Mouse (Mus musculus) CH12.LX (cell line): ENCODE measurements around the gene Gba2. TPM values are rescaled to one million over a fixed set of nuclear protein-coding genes. Genes with fewer than 3 reads are reported as not detected.

Source experiments
- DNase-seq: peaks from one replicate; pipeline ENCODE4 v3.0.0-alpha.2; 2013; ENCODE audit errors: extremely low read depth
- H3K27ac ChIP-seq: 2 replicates; pipeline ENCODE4 v1.5.1; 2012; ENCODE audit warnings: low read depth, mild to moderate bottlenecking, control low read depth, moderate library complexity; ENCODE audit not compliant: insufficient read depth
- H3K27me3 ChIP-seq: replicated peaks from 2 replicates; pipeline ENCODE3; 2012; ENCODE audit warnings: inconsistent platforms
- H3K36me3 ChIP-seq, 2 experiments: replicated peaks in 1 of 2; 2 replicates each; pipeline versions ENCODE3 to v1.6.1; 2012; ENCODE audit warnings: inconsistent platforms in 1 of 2, low read length in 1 of 2, mild to moderate bottlenecking in 1 of 2, mixed read lengths in 1 of 2, moderate library complexity in 1 of 2; ENCODE audit not compliant: control insufficient read depth in 1 of 2, insufficient read depth in 1 of 2
- H3K4me1 ChIP-seq, 2 experiments: 2 replicates each; pipeline ENCODE4 v1.6.1; 2012; ENCODE audit warnings: inconsistent platforms in 1 of 2, moderate library complexity in 1 of 2; ENCODE audit not compliant: insufficient read depth in 2 of 2, control insufficient read depth in 1 of 2
- H3K4me2 ChIP-seq: 2 replicates; pipeline ENCODE4 v1.6.1; 2012; ENCODE audit warnings: low read depth, mild to moderate bottlenecking, control low read depth; ENCODE audit not compliant: poor library complexity, insufficient read depth, severe bottlenecking
- H3K4me3 ChIP-seq, 3 experiments: fragments of 150-350 bp in 1 of 3; sonication (generic) in 1 of 3; replicated peaks in 1 of 3; 2 replicates each; pipeline versions ENCODE3 to v1.5.1; 2011 to 2012; ENCODE audit warnings: low read depth in 2 of 3, low read length in 2 of 3, mild to moderate bottlenecking in 2 of 3, moderate library complexity in 2 of 3, control low read depth in 1 of 3, improper control_type of control experiment in 1 of 3, inconsistent platforms in 1 of 3, mixed read lengths in 1 of 3; ENCODE audit not compliant: poor library complexity in 1 of 3
- H3K79me2 ChIP-seq: replicated peaks from 2 replicates; pipeline ENCODE4 v1.6.1; 2012; ENCODE audit warnings: mild to moderate bottlenecking, moderate library complexity; ENCODE audit not compliant: control insufficient read depth, poor library complexity, insufficient read depth, severe bottlenecking; ENCODE audit errors: extremely low read depth
- H3K9ac ChIP-seq: 2 replicates; pipeline ENCODE4 v1.6.1; 2012; ENCODE audit warnings: low read depth, mild to moderate bottlenecking, control low read depth, moderate library complexity; ENCODE audit not compliant: insufficient read depth
- H3K9me3 ChIP-seq: replicated peaks from 2 replicates; pipeline ENCODE3; 2012; ENCODE audit warnings: low read length, inconsistent platforms, mixed read lengths
- BHLHE40 ChIP-seq: IDR thresholded peaks from 2 replicates; pipeline ENCODE4 v1.6.1; 2011; ENCODE audit warnings: mild to moderate bottlenecking, low read depth, low read length, improper control_type of control experiment
- CTCF ChIP-seq, 2 experiments: IDR thresholded peaks in 1 of 2; conservative IDR thresholded peaks in 1 of 2; 2 replicates each; pipeline ENCODE4 v1.5.1; 2011 to 2012; ENCODE audit warnings: low read depth in 2 of 2, low read length in 2 of 2, improper control_type of control experiment in 1 of 2, inconsistent platforms in 1 of 2, mild to moderate bottlenecking in 1 of 2, moderate library complexity in 1 of 2
- ELF1 ChIP-seq: IDR thresholded peaks from 2 replicates; pipeline ENCODE4 v1.6.1; 2014; ENCODE audit warnings: low read depth, mild to moderate bottlenecking, inconsistent platforms, low read length, improper control_type of control experiment
- EP300 ChIP-seq: IDR thresholded peaks from 2 replicates; pipeline ENCODE4 v1.6.1; 2011; ENCODE audit warnings: low read length, improper control_type of control experiment
- GABPA ChIP-seq: IDR thresholded peaks from 2 replicates; pipeline ENCODE4 v1.6.1; 2012; ENCODE audit warnings: low read depth, low read length, improper control_type of control experiment, inconsistent platforms; ENCODE audit not compliant: insufficient replicate concordance
- HCFC1 ChIP-seq: IDR thresholded peaks from 2 replicates; pipeline ENCODE4 v1.6.1; 2012; ENCODE audit warnings: low read depth, mild to moderate bottlenecking, inconsistent platforms, low read length, improper control_type of control experiment
- IRF4 ChIP-seq: IDR thresholded peaks from 2 replicates; pipeline ENCODE4 v1.6.1; 2014; ENCODE audit warnings: low read depth, mild to moderate bottlenecking, inconsistent platforms, low read length, improper control_type of control experiment
- JUND ChIP-seq: conservative IDR thresholded peaks from 2 replicates; pipeline ENCODE4 v1.6.1; 2011; ENCODE audit warnings: low read depth, low read length, improper control_type of control experiment
- MAFK ChIP-seq: IDR thresholded peaks from 2 replicates; pipeline ENCODE4 v1.6.1; 2011; ENCODE audit warnings: low read length, improper control_type of control experiment; ENCODE audit not compliant: insufficient replicate concordance
- MAZ ChIP-seq: IDR thresholded peaks from 2 replicates; pipeline ENCODE4 v1.6.1; 2012; ENCODE audit warnings: low read depth, mild to moderate bottlenecking, inconsistent platforms, low read length, improper control_type of control experiment, moderate library complexity
- NELFE ChIP-seq: IDR thresholded peaks from 2 replicates; pipeline ENCODE4 v1.6.1; 2011; ENCODE audit warnings: low read depth, low read length, improper control_type of control experiment
- POLR2A ChIP-seq: IDR thresholded peaks from 2 replicates; pipeline ENCODE4 v1.6.1; 2011; ENCODE audit warnings: low read depth, mild to moderate bottlenecking, improper control_type of control experiment, low read length
- TCF12 ChIP-seq: IDR thresholded peaks from 2 replicates; pipeline ENCODE4 v1.6.1; 2014; ENCODE audit warnings: low read depth, mild to moderate bottlenecking, inconsistent platforms, low read length, improper control_type of control experiment
- UBTF ChIP-seq: IDR thresholded peaks from 2 replicates; pipeline ENCODE4 v1.6.1; 2012; ENCODE audit warnings: low read depth, mild to moderate bottlenecking, inconsistent platforms, low read length, improper control_type of control experiment, moderate library complexity
- USF1 ChIP-seq: IDR thresholded peaks from 2 replicates; pipeline ENCODE4 v1.6.1; 2014; ENCODE audit warnings: low read depth, mild to moderate bottlenecking, inconsistent platforms, low read length, improper control_type of control experiment
- ZMIZ1 ChIP-seq: IDR thresholded peaks from 2 replicates; pipeline ENCODE4 v1.6.1; 2012; ENCODE audit warnings: low read depth, mild to moderate bottlenecking, inconsistent platforms, low read length, improper control_type of control experiment
- dilution Hi-C: fragments of 300-500 bp; cut with MboI; formaldehyde crosslinking; loops from 2 replicates; pipeline ENCODE4 v1.14.3; 2020; ENCODE audit warnings: low sequenced_read_pairs; ENCODE audit not compliant: extremely low pct_unique_long_range_greater_than_20kb, extremely low pct_ligation_motif_present
- in situ Hi-C: fragments of 300-500 bp; cut with MboI; formaldehyde crosslinking; loops from 3 replicates; pipeline ENCODE4 v1.14.3; 2019; ENCODE audit warnings: low sequenced_read_pairs, low pct_ligation_motif_present, low pct_unique_long_range_greater_than_20kb, mixed read lengths
- polyA plus RNA-seq: library from polyadenylated mRNA; unstranded; fragments of >175 nt; gene quantifications from 2 replicates; pipeline ENCODE4 v1.2.1, GENCODE M21; 2012; ENCODE audit warnings: low read depth; ENCODE audit not compliant: insufficient read length
- total RNA-seq, 2 experiments: library from RNA; depleted of rRNA; stranded (reverse); fragments of 300-350 nt in 1 of 2; fragments of >200 nt in 1 of 2; gene quantifications; 2 replicates each; pipeline ENCODE4 v1.2.3; 2012 to 2014

The Gba2 gene
- total and polyA plus RNA-seq, 3 experiments = 3.2 to 11.2 (median 4.1) TPM

DNA sequence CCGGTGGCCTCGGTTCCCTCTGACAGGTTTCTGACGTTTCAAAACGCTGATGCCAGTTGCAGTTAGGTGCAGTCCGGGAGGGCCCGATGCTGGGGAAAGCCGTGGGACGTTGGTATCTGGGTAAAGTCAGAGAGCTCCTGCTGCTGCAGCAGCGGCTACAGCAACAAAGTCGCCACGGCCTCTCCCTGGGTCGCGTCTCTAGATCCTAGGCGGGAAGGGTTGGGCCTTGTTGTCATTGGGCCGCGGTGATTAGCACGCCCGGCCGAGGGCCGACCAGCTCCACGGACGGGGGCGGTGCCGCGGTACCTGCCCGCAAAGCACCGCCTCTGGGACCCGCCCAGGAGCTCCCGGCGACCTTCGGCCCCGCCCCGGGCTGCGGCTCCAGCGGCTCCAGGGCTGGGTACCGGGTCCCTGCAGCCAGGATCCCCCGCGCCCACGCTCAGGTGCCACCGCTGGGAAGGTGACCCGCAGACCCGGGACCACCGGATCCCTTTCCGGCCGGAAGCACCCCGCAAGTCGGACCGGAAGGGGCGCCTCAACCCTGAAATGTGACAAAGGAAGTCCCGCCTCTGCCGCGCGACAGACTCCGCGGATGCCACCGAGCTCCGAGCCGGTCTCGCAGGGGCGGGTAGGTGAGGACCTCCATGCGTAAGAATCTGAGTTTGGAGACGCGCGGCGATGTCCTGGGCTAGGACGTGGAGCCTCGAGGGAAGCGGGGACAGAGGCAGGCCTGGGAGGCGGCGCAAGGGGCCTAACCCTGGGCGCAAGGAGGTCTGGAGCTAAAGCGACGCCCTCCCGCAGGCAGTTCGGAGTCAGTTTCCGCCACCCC is at the start of gene Gba2, which contains the start of gene Rgp1 (continued):
- TF ChIP-seq MAZ = peak; percentile 70; the same call in 1 of the 2 replicates
- TF ChIP-seq, all 38 proteins: peak for 21

DNA sequence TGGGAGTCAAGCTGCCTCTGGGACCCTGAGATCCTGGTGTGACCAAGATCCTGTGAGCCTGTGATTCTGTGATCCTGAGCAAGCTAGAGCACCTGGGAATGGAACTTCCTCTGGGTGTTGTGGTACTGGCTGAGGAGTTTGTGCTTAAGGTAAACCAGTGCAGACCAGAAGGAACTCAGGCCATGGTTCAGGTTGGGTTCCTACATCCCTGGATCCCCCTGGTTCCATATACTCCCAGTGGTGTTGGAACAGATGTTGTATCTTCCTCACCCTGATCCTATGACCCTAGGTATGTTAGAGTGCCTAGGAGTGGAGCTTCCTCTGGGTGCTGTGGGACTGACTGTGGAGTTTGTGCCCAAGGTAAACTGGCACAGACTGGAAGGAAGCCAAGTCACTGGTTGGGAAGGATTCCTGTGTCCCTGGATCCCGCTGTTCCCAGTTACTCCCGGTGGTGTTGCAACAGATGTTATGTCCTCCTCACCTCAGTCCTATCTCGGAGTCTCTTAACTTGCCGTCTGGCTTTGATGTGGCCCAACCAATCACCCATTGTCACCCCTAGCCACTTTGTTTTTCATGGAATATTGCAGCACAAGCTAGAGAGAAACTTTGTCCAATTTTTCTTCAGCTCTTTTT is 41.6 kb upstream of the Gba2 start:
- peaks cover 29% of the 10 kb centered on the region for H3K27me3 ChIP-seq
- H3K27ac ChIP-seq = no peak overlapping the region
- no peaks in the 10 kb centered on the region for H3K4me1 ChIP-seq
- peaks cover 23% of the 10 kb centered on the region for H3K9me3 ChIP-seq
- no peak overlapping the region for H3K9ac ChIP-seq
- H3K79me2 ChIP-seq = no peaks in the 10 kb centered on the region
- H3K4me2 ChIP-seq = no peak overlapping the region
- no peak for DNase-seq
- TF ChIP-seq MAFK = no peak
- TF ChIP-seq MAZ = no peak
- TF ChIP-seq USF1 = no peak
- TF ChIP-seq BHLHE40 = no peak
- no peak for TF ChIP-seq JUND
- no peak for TF ChIP-seq EP300
- TF ChIP-seq ZMIZ1 = no peak
- TF ChIP-seq NELFE = no peak
- no peak for TF ChIP-seq GABPA
- no peak for TF ChIP-seq IRF4
- no peak for TF ChIP-seq POLR2A
- no peak for TF ChIP-seq TCF12
- no peak for TF ChIP-seq CTCF (conservative IDR thresholded peaks at IDR 0.05 in 1 of 2, IDR thresholded peaks at IDR 0.05 in 1 of 2; ENCODE audit: low read depth in 2 of 2, low read length in 2 of 2)
- H3K36me3 ChIP-seq = no peaks in the 10 kb centered on the region
- dilution Hi-C loops = no loop called here
- in situ Hi-C loops = loop anchor here (10.0 kb wide), 1 partner anchor 95 kb away; the partner anchor contains the start of gene Olfr71
- no peak overlapping the region for H3K4me3 ChIP-seq

DNA sequence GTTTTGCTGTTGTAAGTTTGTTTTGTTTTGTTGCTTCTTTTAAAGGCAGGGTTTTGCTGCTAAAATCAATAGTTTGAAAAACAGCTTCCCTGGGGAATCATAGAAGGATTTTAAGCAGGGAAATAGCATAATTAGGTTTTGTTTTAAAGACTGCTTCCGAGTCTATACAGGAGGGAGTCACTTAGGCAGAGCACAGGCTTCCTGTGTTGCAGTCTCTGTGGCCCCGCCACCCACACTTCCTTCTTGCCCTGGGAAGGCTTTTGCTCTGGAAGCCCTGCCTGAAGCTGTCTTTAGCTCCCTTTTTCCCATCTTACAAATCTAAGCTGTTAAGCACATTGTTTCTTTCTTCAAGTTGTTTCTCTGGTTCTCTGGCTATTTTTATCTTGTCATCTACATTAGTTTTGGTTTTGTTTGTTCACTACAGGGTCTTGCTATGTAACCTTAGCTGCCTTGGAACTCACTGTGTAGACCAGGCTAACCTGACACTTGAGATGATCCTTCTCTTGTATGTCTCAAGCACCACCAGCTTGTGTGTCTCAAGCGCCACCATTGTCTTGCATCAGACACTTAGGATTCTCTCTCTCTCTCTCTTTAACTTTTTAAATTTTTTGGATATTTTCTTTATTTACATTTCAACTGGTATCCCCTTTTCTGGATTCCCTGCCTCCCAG is 34.5 kb upstream of the Gba2 start:
- dilution Hi-C loops (no loop called here), in situ Hi-C loops (no loop called here)
- peaks cover 30% of the 10 kb centered on the region for H3K27me3 ChIP-seq
- H3K4me3 ChIP-seq = no peak overlapping the region
- no peaks in the 10 kb centered on the region for H3K79me2 ChIP-seq
- H3K4me1 ChIP-seq = no peaks in the 10 kb centered on the region
- H3K4me2 ChIP-seq = 0 out of 2 replicates have a peak overlapping the region, but pooled peaks have one; percentile 1
- H3K36me3 ChIP-seq = no peaks in the 10 kb centered on the region
- DNase-seq = no peak
- no peaks in the 10 kb centered on the region for H3K9me3 ChIP-seq
- H3K9ac ChIP-seq = no peak overlapping the region
- TF ChIP-seq UBTF = no peak
- peak; percentile 74 for TF ChIP-seq ELF1
- peak; percentile 64 for TF ChIP-seq HCFC1
- no peak overlapping the region for H3K27ac ChIP-seq
